Mouse (Mus musculus): ENCODE measurements at regions not wholly inside any gene's neighbourhood (a gene's known extent, or its start where the extent isn't known, plus 50 kb on each side); places are given as distances from the start of the nearest gene placed in this dataset.

DNA sequence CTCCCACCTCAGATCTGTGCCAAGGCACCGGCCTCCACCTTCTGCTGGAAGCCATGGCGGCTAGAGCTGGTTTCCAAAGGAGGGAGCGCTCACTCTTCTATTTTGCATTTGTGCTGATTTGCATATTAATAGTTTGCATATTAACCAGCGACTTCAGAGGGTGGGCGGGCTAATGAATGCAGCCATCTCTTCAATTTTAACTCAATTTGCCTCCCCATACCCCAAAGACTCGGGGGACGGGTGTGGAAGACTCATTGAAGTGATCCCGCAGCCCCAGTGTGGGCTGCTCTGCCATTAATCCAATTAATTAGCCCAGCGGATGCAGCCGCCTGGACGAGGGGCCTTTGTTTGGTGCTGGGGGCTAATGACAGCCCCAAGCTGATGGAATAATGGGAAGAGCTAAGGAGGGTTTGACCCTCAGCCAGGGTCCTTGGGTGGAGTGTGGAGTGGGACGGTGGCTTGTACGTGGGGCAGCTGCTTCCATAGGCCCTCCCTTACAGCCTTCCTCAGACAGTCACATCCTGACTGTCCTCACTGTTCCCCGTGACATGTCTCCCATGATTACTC lies 103.0 kb downstream of the Gm26897 start:
- TF ChIP-seq CTCF (IDR thresholded peaks at IDR 0.05; ENCODE audit: low read depth, low read length) (no peak), POLR2A (IDR thresholded peaks at IDR 0.05; ENCODE audit: borderline replicate concordance, low read depth, low read length) (no peak)

Data from bone marrow macrophage, adult 2 months (primary cell).